Mouse (Mus musculus): ENCODE measurements around the gene Ano8.
A peak's percentile ranks its signal among the peaks of the same experiment; 100 is the strongest.

The Ano8 gene

DNA sequence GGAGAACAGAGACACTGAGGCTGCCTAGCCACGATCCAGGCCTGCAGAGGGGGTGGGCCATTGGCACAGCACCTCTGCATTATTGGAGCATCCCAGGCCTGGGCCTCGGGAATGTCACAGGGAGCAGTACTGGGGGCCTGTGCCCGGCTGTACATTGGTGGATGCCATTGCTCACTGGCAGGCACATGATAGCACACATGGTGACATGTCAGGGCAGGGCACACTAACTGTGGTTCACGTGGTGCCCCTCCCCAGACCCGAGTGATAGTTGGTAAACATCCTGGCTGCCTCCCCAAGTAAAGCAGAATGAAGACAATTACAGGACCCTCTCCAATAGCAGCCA lies 14.9 kb downstream of the Ano8 start:
- no peak for DNase-seq (ENCODE audit: low read depth, low spot score)

DNA sequence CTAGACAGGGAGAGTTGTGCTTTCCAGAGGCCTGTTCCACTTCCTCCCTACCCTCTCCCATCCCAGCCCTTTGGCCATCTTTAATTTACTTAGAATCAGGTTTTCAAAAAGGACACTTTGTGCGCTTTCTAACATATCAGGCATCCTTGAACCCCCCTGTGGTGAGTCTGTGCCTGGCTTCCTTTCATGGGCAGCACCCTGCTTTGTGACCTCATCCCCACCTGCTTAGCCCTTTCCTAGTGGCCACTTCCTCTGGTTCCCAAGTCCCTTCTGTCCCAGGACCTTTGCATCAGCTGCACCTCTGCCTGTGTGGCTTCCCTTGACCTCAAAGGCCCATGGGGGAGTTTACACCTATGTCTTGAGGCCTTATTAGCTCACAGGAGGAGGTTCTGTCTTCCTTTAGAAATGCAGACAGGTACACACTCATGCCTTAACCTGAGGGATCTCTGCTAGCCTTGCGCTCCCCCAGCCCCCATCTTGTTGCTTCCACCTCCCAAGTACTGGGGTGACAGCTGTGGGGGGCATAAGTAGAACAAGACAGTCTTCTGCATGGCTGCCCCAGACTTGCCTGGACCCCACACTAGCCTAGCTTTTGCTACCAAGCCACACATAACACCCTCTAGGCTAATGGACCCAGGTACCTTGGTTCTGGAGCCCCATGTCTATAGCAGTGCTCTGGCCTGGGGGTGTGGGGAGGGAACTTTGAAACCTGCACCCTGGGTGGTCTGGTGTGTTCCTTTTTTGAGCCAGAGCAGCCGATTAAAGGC lies 15.4 kb downstream of the Ano8 start:
- DNase-seq (ENCODE audit: low read depth, low spot score): no peak

GRCm38 (mm10) chr8:71469411-71469810 lies 16.4 kb downstream of the Ano8 start:
- no peak for DNase-seq (ENCODE audit: low read depth, low spot score)

DNA sequence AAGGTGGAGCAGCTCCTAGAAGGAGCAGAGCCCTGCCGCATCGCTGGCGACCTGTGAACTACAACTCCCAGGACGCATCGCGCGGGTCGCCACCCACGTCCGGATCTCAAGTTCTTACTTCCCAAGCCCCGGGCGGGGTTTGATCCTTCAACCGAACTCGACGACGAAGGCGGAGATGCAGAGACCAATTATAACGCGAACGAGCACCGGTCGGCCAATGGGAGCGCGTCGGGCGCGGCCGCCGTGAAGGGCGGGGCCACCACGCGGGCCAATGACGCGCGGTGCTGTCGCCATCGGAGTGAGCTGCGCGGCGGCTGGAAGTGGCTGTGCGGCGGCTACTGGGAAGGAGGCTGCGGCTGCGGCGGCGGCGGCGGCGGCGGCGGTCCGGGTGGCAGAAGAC lies 16.8 kb downstream of the Ano8 start, which contains the start of gene Dda1:
Gene Dda1, plus strand, starts transcription at position 284 of the 400 bp plus-strand sequence.
- peak; percentile 97 for DNase-seq (ENCODE audit: low read depth, low spot score)

- no peak for DNase-seq (ENCODE audit: low read depth, low spot score)
Observed at GRCm38 (mm10) chr8:71468001-71468400, 17.8 kb downstream of the Ano8 start.

DNA sequence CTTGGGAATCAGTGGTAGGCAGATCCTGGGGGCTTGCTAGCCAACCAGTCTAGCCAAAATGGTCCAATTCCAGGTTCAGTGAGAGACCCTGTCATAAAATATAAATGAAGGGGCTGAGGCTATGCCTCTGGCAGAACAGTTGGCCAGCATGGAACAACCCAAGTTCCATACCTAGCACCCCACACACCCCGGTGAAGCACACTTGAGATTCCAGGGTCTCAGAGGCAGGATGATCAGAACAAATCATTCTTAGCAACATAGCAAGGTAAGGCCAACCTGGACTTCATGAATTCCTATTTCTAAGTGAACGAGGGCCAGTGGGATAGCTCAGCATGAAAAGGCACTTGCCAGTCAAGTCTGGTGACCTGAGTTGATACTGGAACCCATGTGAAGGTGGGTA lies 18.6 kb downstream of the Ano8 start:
- DNase-seq (ENCODE audit: low read depth, low spot score): no peak

- no peak for DNase-seq (ENCODE audit: low read depth, low spot score)
Observed at GRCm38 (mm10) chr8:71466198-71466597, 19.6 kb downstream of the Ano8 start.

- DNase-seq (ENCODE audit: low read depth, low spot score): no peak
Observed at GRCm38 (mm10) chr8:71465733-71466132, 20.0 kb downstream of the Ano8 start.

DNA sequence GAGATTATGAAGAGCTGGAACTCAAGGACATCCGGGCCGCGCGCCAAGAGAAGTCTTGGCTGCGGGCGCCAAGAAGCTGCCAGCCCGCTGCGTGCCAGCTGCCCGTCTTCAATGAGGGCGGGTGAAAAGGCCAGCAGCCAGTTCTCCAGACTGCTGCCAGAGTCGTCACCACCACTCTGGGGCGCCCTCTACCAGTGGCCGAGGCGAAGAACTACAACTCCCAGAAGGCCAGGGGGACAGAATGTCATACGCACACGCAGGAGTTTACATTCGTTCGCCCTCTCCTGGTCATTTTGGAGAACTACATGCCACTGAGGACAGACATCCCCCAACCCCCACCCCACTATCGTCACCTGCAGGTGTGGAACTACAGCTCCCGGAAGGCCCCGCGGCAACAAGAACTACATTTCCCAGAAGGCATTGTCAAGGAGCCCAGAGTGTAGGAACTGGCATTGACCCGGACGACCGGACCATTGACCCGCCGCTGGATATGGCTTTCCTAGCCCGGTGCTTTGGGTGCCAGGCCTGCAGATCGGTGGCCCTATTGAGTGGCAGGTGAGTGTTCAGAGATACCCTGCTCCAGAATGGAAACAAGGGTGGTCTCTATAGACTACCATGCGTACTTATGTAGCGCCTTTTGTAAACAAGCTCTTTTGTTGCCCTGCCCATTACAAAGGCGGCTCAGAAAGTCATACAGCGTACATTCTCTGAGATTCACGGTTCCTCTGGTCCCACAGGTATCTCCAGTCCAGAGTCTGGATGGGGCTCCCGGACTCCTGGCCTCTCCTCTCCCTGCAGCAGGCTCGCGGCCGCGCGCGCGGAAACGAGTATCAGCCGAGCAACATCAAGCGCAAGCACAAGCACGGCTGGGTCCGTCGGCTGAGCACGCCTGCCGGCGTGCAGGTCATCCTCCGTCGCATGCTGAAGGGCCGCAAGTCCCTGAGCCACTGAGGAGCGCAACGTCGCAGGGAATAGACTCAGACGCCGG lies 21.0 kb downstream of the Ano8 start, which contains the start of gene Mrpl34:
Gene Mrpl34, plus strand, starts transcription at position 447 of the 988 bp plus-strand sequence.
- DNase-seq (ENCODE audit: low read depth, low spot score): peak; percentile 100

DNA sequence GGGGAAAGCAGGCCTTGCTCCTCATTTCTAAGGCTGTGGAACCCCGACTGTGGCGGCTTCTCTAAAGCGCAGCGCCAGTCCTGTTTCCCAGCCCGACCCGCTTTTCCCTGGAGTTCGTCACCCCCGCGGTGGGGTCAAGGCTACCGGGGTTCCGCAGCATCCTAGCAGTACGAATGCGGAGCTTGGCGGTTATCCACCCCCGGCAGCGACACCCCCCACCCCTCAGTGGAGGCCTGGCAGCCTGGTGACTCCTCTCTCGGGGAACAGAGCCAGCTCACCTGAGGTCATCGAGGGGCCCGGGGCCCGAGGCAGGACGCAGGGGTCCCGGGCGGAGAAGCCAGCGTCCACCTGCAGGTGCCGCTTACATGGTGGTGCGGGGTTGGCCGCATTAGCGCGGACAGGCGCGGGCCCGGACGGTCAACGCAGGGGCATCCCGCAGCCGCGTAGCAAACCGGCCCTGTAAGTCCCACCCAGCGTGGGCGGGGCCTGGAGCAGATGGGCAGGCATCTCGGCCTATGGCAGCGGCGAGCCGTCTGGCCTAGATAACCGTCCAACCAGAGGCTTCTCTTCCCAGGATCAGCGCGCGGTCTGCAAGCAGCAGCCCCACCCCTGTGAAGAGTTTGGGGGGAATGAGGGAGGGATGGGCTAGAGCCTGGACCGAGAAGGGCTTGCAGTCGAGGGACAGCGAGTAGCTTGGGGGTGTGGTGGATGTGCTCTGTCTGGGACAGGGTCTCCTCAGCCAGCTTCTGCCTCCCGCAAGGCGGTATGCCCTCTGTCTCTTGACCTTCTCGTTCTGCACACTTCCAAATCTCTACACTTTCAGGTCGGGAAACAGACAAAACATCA lies 22.4 kb downstream of the Ano8 start, which contains the start of gene Abhd8:
Gene Abhd8, minus strand, starts transcription at position 468 of the 846 bp plus-strand sequence.
- DNase-seq (ENCODE audit: low read depth, low spot score): peak; percentile 94

DNA sequence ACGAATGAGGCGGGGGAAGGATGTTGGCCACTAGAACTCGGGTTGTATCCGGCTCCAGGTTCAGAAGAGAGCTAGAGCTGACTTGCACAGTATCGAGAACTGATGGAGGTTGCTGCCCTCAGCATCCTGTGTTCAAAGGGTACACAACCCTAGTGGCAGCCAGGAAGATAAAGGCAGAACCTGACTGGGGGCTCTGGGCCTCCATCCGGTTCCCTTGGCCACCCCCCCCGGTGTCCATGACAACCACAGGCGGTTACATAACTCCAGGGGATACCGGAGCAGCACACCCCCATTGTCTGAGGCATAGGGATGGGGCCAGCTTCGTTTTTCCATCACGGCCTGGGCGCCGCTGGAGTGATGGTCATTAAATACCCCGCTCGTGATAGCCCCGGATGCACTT lies 23.0 kb downstream of the Ano8 start:
- DNase-seq (ENCODE audit: low read depth, low spot score): no peak

DNA sequence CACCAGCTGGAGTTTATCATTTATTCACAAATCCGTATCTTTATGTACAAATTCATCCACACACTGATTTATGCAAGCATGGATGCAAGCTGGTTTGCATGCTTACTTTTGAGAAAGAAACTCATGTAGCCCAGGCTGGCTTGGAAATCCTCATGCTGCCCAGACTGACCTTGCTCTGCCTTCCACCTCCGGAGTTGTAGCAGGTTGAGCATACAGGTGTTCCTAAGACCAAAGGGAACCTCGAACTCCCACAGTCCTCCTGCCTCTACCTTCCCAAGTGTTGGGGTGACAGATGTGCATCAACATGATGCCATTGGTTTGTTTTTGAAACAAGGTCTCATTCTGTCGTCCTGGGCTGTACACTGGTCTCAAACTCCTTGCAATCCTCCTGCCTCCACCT lies 23.6 kb downstream of the Ano8 start:
- no peak for DNase-seq (ENCODE audit: low read depth, low spot score)

GRCm38 (mm10) chr8:71461152-71461840 lies 24.5 kb downstream of the Ano8 start:
- DNase-seq (ENCODE audit: low read depth, low spot score): no peak

DNA sequence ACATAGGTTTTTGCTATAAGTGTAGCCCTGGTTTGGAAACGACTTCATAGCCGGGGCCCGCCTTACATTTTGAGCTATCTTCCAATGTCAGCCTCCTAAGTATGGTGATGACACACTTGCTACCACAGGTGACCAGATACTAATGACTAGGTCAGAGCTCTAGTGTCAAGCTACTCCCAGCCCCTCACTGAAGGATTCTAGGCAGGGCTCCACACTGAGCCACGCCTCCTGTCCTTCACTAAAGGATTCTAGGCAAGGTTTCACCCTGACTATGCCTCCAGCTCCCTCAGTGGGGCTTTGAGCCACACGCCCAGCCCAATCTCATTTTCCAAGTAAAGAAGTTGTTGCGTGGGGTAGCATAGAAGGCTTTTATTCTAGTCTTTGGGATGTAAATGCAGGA lies 25.0 kb downstream of the Ano8 start:
- no peak for DNase-seq (ENCODE audit: low read depth, low spot score)

DNA sequence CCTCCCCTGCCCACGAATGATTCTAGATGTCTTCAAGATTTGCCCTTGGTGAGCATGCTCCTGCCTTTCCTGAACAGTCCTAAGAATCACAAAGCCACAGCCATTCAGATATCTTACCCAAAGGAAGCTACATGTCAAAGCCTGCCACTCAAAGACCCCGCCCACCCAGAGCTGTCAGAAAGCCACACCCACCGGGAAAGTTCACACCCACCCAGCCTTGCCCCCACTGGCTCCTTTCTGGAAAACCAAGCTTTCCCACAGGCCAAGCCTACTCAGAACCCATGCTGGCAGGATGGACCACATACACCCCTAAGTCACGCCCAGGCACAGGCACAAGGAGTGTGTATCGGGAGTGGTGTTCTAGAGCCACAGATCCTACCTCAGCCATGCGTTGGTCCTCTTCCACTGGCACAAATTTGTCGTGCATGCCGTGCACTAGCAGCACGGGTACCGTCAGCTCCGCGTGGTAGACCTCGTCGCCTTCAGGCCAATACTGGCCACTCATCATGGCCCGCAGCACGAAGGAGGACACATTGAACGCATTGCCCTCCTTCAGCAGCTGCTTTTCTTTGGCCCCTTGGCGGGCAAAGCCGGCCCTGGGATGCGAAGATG lies 28.0 kb downstream of the Ano8 start:
- no peak for DNase-seq (ENCODE audit: low read depth, low spot score)

- no peak for DNase-seq (ENCODE audit: low read depth, low spot score)
Observed at GRCm38 (mm10) chr8:71456906-71457305, 28.9 kb downstream of the Ano8 start.

GRCm38 (mm10) chr8:71454668-71455067 lies 31.1 kb downstream of the Ano8 start:
- no peak for DNase-seq (ENCODE audit: low read depth, low spot score)

- no peak for DNase-seq (ENCODE audit: low read depth, low spot score)
Observed at GRCm38 (mm10) chr8:71452669-71453068, 33.1 kb downstream of the Ano8 start.

GRCm38 (mm10) chr8:71451777-71452176 lies 34.0 kb downstream of the Ano8 start:
- DNase-seq (ENCODE audit: low read depth, low spot score): no peak

DNA sequence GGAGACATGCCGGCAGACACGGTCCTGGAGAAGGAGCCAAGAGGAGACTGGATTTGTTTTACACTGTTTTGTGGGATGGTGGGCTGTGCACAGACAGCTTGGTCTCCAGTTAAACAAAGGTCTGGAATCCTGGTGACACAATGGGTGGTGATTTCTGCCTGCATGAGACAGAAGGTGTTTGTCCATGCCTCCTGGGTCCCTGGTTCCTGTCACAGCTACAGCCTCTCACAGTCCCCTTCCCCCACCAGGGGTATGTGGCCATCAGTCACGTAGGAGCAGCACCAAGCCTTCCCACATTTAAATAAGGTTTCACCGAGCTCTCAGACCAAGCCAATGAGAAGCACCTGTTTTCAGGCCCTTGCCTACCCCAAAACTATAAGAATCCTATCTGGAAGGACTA lies 34.4 kb downstream of the Ano8 start:
- DNase-seq (ENCODE audit: low read depth, low spot score): no peak
